Comparison of ENCODE assay signal across 8 mouse cellular contexts in genomic region chr15:78066475-78066874, GRCm38 (mm10). TPM values are rescaled to one million over a fixed set of nuclear protein-coding genes. Genes with fewer than 3 reads are reported as not detected.
DNase-seq lines count a peak whose midpoint lies in the region; ATAC-seq and TF ChIP-seq lines count a peak whose summit lies in the region.

No protein-coding gene starts in this region.

- 2% methylated on average over 5 of the region's 5 CpGs for WGBS in heart, adult 2 months
- WGBS in forebrain, embryonic 12.5 days, result 2% methylated on average over 5 of the region's 5 CpGs

- no peak overlapping the region for H3K4me2 ChIP-seq in forebrain, embryonic 12.5 days

- DNase-seq in heart, adult 2 months, result peak; percentile 25 to 62
- no peak for DNase-seq in heart, postnatal 25 days (ENCODE audit: low spot score)
- DNase-seq in kidney, postnatal 4 days, result peak; percentile 89 to 91
- peak; percentile 70 for DNase-seq in ovary, postnatal 14 days (ENCODE audit: low spot score)
- no peak for DNase-seq in layer of hippocampus, adult 2 months (ENCODE audit: low spot score in 2 of 2)

- H3K4me1 ChIP-seq in heart, adult 2 months (ENCODE audit: control insufficient read depth, insufficient read depth, low read length), result no peaks in the 10 kb centered on the region
- H3K4me1 ChIP-seq in ES-Bruce4 (ENCODE audit: control insufficient read depth, insufficient read depth, low read length), result no peaks in the 10 kb centered on the region
- peaks cover 3% of the 10 kb centered on the region; the same call in 1 of the 2 replicates for H3K4me1 ChIP-seq in forebrain, embryonic 12.5 days

- H3K4me3 ChIP-seq in heart, adult 2 months, result no peak overlapping the region
- no peak overlapping the region for H3K4me3 ChIP-seq in ES-Bruce4 (ENCODE audit: low read depth, low read length)
- H3K4me3 ChIP-seq in layer of hippocampus, adult 2 months, result no peak overlapping the region
- H3K4me3 ChIP-seq in forebrain, embryonic 12.5 days (replicated peaks), result no peak overlapping the region

- no peak for TF ChIP-seq EP300 in heart, adult 2 months (IDR thresholded peaks at IDR 0.05; ENCODE audit: insufficient read depth, low read depth, low read length)
- peak; percentile 74; the same call in 1 of the 2 replicates for TF ChIP-seq EP300 in ES-Bruce4 (IDR thresholded peaks at IDR 0.05; ENCODE audit: insufficient read depth, low read depth, low read length)

- H3K36me3 ChIP-seq in heart, adult 2 months (ENCODE audit: control insufficient read depth, insufficient read depth, low read length), result no peaks in the 10 kb centered on the region
- H3K36me3 ChIP-seq in ES-Bruce4 (ENCODE audit: control insufficient read depth, insufficient read depth, low read length, poor library complexity, severe bottlenecking), result no peaks in the 10 kb centered on the region
- H3K36me3 ChIP-seq in forebrain, embryonic 12.5 days (replicated peaks), result no peaks in the 10 kb centered on the region

- no peak for TF ChIP-seq CTCF in heart, adult 2 months (IDR thresholded peaks at IDR 0.05)
- no peak for TF ChIP-seq CTCF in ES-Bruce4 (IDR thresholded peaks at IDR 0.05; ENCODE audit: low read depth, low read length)
- TF ChIP-seq CTCF in layer of hippocampus, adult 2 months (conservative IDR thresholded peaks at IDR 0.05), result no peak

- no peak overlapping the region for H3K27ac ChIP-seq in heart, adult 2 months
- no peak overlapping the region for H3K27ac ChIP-seq in ES-Bruce4 (ENCODE audit: insufficient read depth, low read length)
- H3K27ac ChIP-seq in layer of hippocampus, adult 2 months, result no peak overlapping the region
- H3K27ac ChIP-seq in forebrain, embryonic 12.5 days, result no peak overlapping the region

- H3K9ac ChIP-seq in heart, adult 2 months (ENCODE audit: low read depth, low read length), result no peak overlapping the region
- H3K9ac ChIP-seq in ES-Bruce4 (ENCODE audit: low read depth, poor library complexity, severe bottlenecking), result no peak overlapping the region
- H3K9ac ChIP-seq in forebrain, embryonic 12.5 days, result no peak overlapping the region

- intact Hi-C loops in heart, adult 2 months (cut with DNase I), result no loop called here
- intact Hi-C loops in heart, postnatal 25 days (cut with DNase I), result no loop called here

- TF ChIP-seq POLR2A in heart, adult 2 months (IDR thresholded peaks at IDR 0.05; ENCODE audit: insufficient read depth, low read depth, low read length), result no peak
- TF ChIP-seq POLR2A in ES-Bruce4 (IDR thresholded peaks at IDR 0.05; ENCODE audit: insufficient read depth, low read length), result no peak

- ATAC-seq in common myeloid progenitor, adult 5-6 weeks (replicated peaks; ENCODE audit: low read depth, poor library complexity, severe bottlenecking), result peak; percentile 50; the same call in 1 of the 2 replicates
- no peak for ATAC-seq in forebrain, embryonic 12.5 days (ENCODE audit: low FRiP score)

- H3K9me3 ChIP-seq in ES-Bruce4 (replicated peaks; ENCODE audit: control insufficient read depth, insufficient read depth, low read length, poor library complexity, severe bottlenecking), result no peaks in the 10 kb centered on the region
- H3K9me3 ChIP-seq in forebrain, embryonic 12.5 days, result no peaks in the 10 kb centered on the region

- no peaks in the 10 kb centered on the region for H3K79me2 ChIP-seq in heart, adult 2 months (replicated peaks; ENCODE audit: control insufficient read depth, insufficient read depth, low read length)

- no peaks in the 10 kb centered on the region for H3K27me3 ChIP-seq in heart, adult 2 months (ENCODE audit: control insufficient read depth, insufficient read depth, low read length)
- no peaks in the 10 kb centered on the region for H3K27me3 ChIP-seq in ES-Bruce4 (ENCODE audit: control insufficient read depth, insufficient read depth, low read length, poor library complexity, severe bottlenecking)
- 0 out of 2 replicates have a peak, but pooled peaks cover 7% of the 10 kb centered on the region for H3K27me3 ChIP-seq in forebrain, embryonic 12.5 days

RNA-seq across cellular contexts. Expression of gene Cacng2, which starts 53.4 kb away (rescaled TPM):
- total RNA-seq in heart, adult 2 months (2021), result not detected
- polyA plus RNA-seq in heart, adult 2 months (2012; rRNA removed), result 0.03 TPM in 1 of 2 replicates, not detected in the other
- not detected for total RNA-seq in heart, postnatal 25 days (2021)
- not detected in 2 replicates for polyA plus RNA-seq in ES-Bruce4 (2011; ENCODE audit: insufficient read depth, insufficient read length, low read depth, missing spikeins)
- total RNA-seq in common myeloid progenitor, adult 5-6 weeks (2017), result not detected in 2 replicates
- total RNA-seq in layer of hippocampus, adult 2 months (2021), result 10 to 100 TPM; 36.0 to 36.8 TPM
- polyA plus RNA-seq in forebrain, embryonic 12.5 days (2016; fragmentation: Nextera tagmentation; extraction: Ambion mirVana), result 2.2 and 2.5 TPM in 2 replicates

Comparison
In these comparisons a context has a peak if more than half of its experiments do, and no peak if none do; other contexts are left out.
1. DNase-seq: peak in heart, adult 2 months (2 of 2), kidney, postnatal 4 days (2 of 2) and ovary, postnatal 14 days (single experiment); none in heart, postnatal 25 days (single experiment) and layer of hippocampus, adult 2 months (0 of 2).
2. RNA of gene Cacng2, which starts 53.4 kb away (total RNA-seq): 36.0 to 36.8 TPM in layer of hippocampus, adult 2 months; not detected in heart, adult 2 months, not detected in heart, postnatal 25 days and not detected in common myeloid progenitor, adult 5-6 weeks; every median in the first group is over 10 times any median in the second.